Mouse (Mus musculus) MEL (cell line): ENCODE measurements at regions not wholly inside any gene's neighbourhood (a gene's known extent, or its start where the extent isn't known, plus 50 kb on each side); places are given as distances from the start of the nearest gene placed in this dataset.

Experiments used
- DNase-seq: peaks from one replicate; pipeline ENCODE4 v3.0.0; 2011; ENCODE audit warnings: low read depth, low spot score
- H3K27ac ChIP-seq: 2 replicates; pipeline ENCODE4 v1.5.1; 2012; ENCODE audit warnings: low read depth, mild to moderate bottlenecking, control low read depth, low read length, moderate library complexity; ENCODE audit not compliant: control insufficient read depth
- H3K27me3 ChIP-seq, 2 experiments: fragments of 150-350 bp in 1 of 2; sonication (generic) in 1 of 2; 2 replicates each; pipeline ENCODE4 v1.6.1; 2012; ENCODE audit warnings: low read length in 2 of 2, mild to moderate bottlenecking in 2 of 2, improper control_type of control experiment in 1 of 2, moderate library complexity in 1 of 2; ENCODE audit not compliant: insufficient read depth in 2 of 2, control insufficient read depth in 1 of 2
- H3K36me3 ChIP-seq, 2 experiments: 2 replicates each; pipeline ENCODE4 v1.6.1; 2012 to 2014; ENCODE audit warnings: low read length in 2 of 2, improper control_type of control experiment in 1 of 2, inconsistent platforms in 1 of 2, mild to moderate bottlenecking in 1 of 2; ENCODE audit not compliant: insufficient read depth in 2 of 2, control insufficient read depth in 1 of 2
- H3K4me1 ChIP-seq, 2 experiments: fragments of 150-350 bp in 1 of 2; sonication (generic) in 1 of 2; 2 replicates each; pipeline ENCODE4 v1.6.1; 2012; ENCODE audit warnings: low read length in 2 of 2, improper control_type of control experiment in 1 of 2, mild to moderate bottlenecking in 1 of 2; ENCODE audit not compliant: insufficient read depth in 2 of 2, control insufficient read depth in 1 of 2
- H3K4me3 ChIP-seq, 2 experiments: fragments of 150-350 bp in 1 of 2; sonication (generic) in 1 of 2; 2 replicates each; pipeline ENCODE4 v1.5.1; 2012; ENCODE audit warnings: low read depth in 2 of 2, low read length in 2 of 2, mild to moderate bottlenecking in 2 of 2, moderate library complexity in 2 of 2, control low read depth in 1 of 2, improper control_type of control experiment in 1 of 2; ENCODE audit not compliant: control insufficient read depth in 1 of 2, insufficient read depth in 1 of 2
- H3K79me2 ChIP-seq: 2 replicates; pipeline ENCODE4 v1.6.1; 2012; ENCODE audit warnings: mild to moderate bottlenecking, low read length, moderate library complexity; ENCODE audit not compliant: control insufficient read depth, poor library complexity, insufficient read depth
- H3K9ac ChIP-seq: 2 replicates; pipeline ENCODE4 v1.6.1; 2012; ENCODE audit warnings: low read depth, mild to moderate bottlenecking, control low read depth, low read length, moderate library complexity; ENCODE audit not compliant: control insufficient read depth, poor library complexity, severe bottlenecking
- H3K9me3 ChIP-seq: fragments of 150-350 bp; sonication (generic); replicated peaks from 2 replicates; pipeline ENCODE4 v1.6.1; 2012; ENCODE audit warnings: mild to moderate bottlenecking, low read length, improper control_type of control experiment, moderate library complexity; ENCODE audit not compliant: insufficient read depth
- EP300 ChIP-seq, 2 experiments: IDR thresholded peaks; 2 replicates each; pipeline ENCODE4 v1.6.1; 2011; ENCODE audit warnings: improper control_type of control experiment in 2 of 2, low read length in 2 of 2, low read depth in 1 of 2, mild to moderate bottlenecking in 1 of 2
- ETS1 ChIP-seq: IDR thresholded peaks from 2 replicates; pipeline ENCODE4 v1.6.1; 2012; ENCODE audit warnings: low read depth, mild to moderate bottlenecking, inconsistent platforms, low read length, improper control_type of control experiment, moderate library complexity
- GATA1 ChIP-seq: IDR thresholded peaks from 2 replicates; pipeline ENCODE4 v1.6.1; 2011; ENCODE audit warnings: low read depth, low read length, improper control_type of control experiment
- JUND ChIP-seq: IDR thresholded peaks from 2 replicates; pipeline ENCODE4 v1.6.1; 2011; ENCODE audit warnings: low read depth, mild to moderate bottlenecking, improper control_type of control experiment, low read length
- MAFK ChIP-seq: IDR thresholded peaks from 2 replicates; pipeline ENCODE4 v1.6.1; 2011; ENCODE audit warnings: low read depth, mild to moderate bottlenecking, low read length, improper control_type of control experiment, borderline replicate concordance
- MAX ChIP-seq: IDR thresholded peaks from 2 replicates; pipeline ENCODE4 v1.6.1; 2011; ENCODE audit warnings: low read length, improper control_type of control experiment
- MAZ ChIP-seq: IDR thresholded peaks from 2 replicates; pipeline ENCODE4 v1.6.1; 2012; ENCODE audit warnings: low read depth, mild to moderate bottlenecking, inconsistent platforms, low read length, improper control_type of control experiment
- POLR2AphosphoS2 ChIP-seq: IDR thresholded peaks from 2 replicates; pipeline ENCODE4 v1.6.1; 2011; ENCODE audit warnings: low read length, improper control_type of control experiment
- RCOR1 ChIP-seq: IDR thresholded peaks from 2 replicates; pipeline ENCODE4 v1.6.1; 2012; ENCODE audit warnings: low read depth, mild to moderate bottlenecking, inconsistent platforms, low read length, improper control_type of control experiment
- TAL1 ChIP-seq: IDR thresholded peaks from 2 replicates; pipeline ENCODE4 v1.6.1; 2012; ENCODE audit warnings: mild to moderate bottlenecking, inconsistent platforms, low read length, moderate library complexity, mixed read lengths
- TCF12 ChIP-seq: IDR thresholded peaks from 2 replicates; pipeline ENCODE4 v1.6.1; 2014; ENCODE audit warnings: low read depth, mild to moderate bottlenecking, inconsistent platforms, low read length, improper control_type of control experiment, moderate library complexity
- UBTF ChIP-seq: IDR thresholded peaks from 2 replicates; pipeline ENCODE4 v1.6.1; 2012; ENCODE audit warnings: low read depth, mild to moderate bottlenecking, inconsistent platforms, low read length, improper control_type of control experiment, moderate library complexity, borderline replicate concordance; ENCODE audit not compliant: insufficient read depth
- USF2 ChIP-seq, 2 experiments: IDR thresholded peaks; 2 replicates each; pipeline ENCODE4 v1.6.1; 2011 to 2012; ENCODE audit warnings: improper control_type of control experiment in 2 of 2, low read length in 2 of 2, borderline replicate concordance in 1 of 2, inconsistent platforms in 1 of 2, low read depth in 1 of 2, mild to moderate bottlenecking in 1 of 2; ENCODE audit not compliant: insufficient read depth in 1 of 2
- ZNF384 ChIP-seq: IDR thresholded peaks from 2 replicates; pipeline ENCODE4 v1.6.1; 2012; ENCODE audit warnings: low read depth, mild to moderate bottlenecking, inconsistent platforms, low read length, improper control_type of control experiment

DNA sequence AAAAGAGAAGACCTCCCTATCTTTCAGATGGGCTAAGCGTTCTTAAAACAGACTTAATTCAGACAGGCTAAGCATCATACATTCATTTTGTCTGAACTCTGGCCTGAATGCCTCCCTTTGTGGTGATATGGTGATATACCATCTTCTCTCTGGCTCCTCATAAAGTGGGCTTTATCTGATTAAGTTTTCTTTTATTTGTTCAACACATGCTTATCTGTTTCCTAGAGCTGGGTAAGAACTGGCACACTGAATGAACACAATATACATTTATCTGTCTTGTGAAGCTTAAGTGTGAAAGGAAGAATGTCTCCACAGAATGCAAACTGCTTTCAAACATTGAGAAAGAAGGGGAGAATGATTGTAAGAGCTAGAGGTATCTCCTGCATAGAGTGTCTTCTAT, 160.7 kb upstream of the P2ry1 start:
- Histone ChIP-seq H3K4me3 (no peak overlapping the region), H3K27me3 (no peaks in the 10 kb centered on the region), H3K9me3 (no peaks in the 10 kb centered on the region), H3K79me2 (no peaks in the 10 kb centered on the region), H3K4me1 (peaks cover 10 to 13% of the 10 kb centered on the region in 2 experiments), H3K9ac (no peak overlapping the region), H3K36me3 (peaks cover 0 to 26% of the 10 kb centered on the region in 2 experiments; a peak in 2 of 4 replicates), H3K27ac (no peak overlapping the region)
- DNase-seq, result peak; percentile 29
- TF ChIP-seq USF2 (IDR thresholded peaks at IDR 0.05; ENCODE audit: borderline replicate concordance in 1 of 2, insufficient read depth in 1 of 2, low read depth in 1 of 2, low read length in 2 of 2) (no peak), JUND (no peak), EP300 (IDR thresholded peaks at IDR 0.05; ENCODE audit: low read depth in 1 of 2, low read length in 2 of 2) (peak; percentile 53 to 59; a peak in 3 of 4 replicates), TCF12 (peak; percentile 36; the same call in 1 of the 2 replicates), GATA1 (peak; percentile 58; the same call in 1 of the 2 replicates)

DNA sequence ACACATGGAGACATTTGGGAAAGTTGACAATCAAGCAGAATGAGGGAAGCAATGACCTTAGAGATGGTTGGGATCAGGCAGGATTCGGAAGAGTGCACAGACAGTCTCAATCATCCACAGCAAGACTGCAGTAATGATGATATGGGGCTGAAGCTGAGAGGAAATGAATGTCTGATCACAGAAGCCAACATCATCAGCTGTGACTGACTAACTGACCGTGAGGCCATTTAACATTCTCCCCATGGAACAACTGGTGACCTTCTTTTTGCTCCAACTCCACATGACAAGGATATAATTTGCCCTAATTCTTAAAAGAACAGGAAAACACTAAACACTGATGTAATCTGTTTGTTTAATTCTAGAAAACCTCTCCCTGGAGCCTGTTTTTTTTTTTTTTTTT, 157.3 kb upstream of the P2ry1 start:
- H3K36me3 ChIP-seq, result peaks cover 0 to 43% of the 10 kb centered on the region in 2 experiments; a peak in 2 of 4 replicates
- no peak overlapping the region for H3K27ac ChIP-seq
- H3K27me3 ChIP-seq, result no peaks in the 10 kb centered on the region
- H3K4me3 ChIP-seq, result no peak overlapping the region
- no peaks in the 10 kb centered on the region for H3K9me3 ChIP-seq
- DNase-seq, result no peak
- peaks cover 13 to 20% of the 10 kb centered on the region in 2 experiments for H3K4me1 ChIP-seq
- no peaks in the 10 kb centered on the region for H3K79me2 ChIP-seq
- no peak overlapping the region for H3K9ac ChIP-seq
- TF ChIP-seq ZNF384 (0 out of 2 replicates have a peak, but pooled peaks have one; percentile 17), MAZ (no peak), POLR2AphosphoS2 (no peak)

DNA sequence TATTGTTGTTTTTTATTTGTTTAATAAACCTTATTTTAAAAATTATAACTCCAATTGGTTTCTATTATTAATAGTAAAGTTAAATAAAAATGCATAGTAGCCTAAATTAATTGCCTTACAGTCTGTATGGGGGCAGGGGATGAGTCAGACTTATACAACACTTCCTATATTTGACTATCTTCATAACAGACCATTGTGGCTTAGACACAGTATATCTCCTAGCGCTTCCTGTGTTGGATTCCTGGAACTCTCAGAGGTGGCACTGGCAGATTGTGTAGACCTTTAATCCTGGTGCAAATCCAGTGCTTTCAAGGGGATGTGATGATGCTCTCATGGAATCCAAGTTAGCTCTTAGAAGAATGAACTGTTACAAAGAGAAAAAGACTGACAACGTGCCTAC, 154.2 kb upstream of the P2ry1 start:
- Histone ChIP-seq H3K4me1 (peaks cover 7 to 17% of the 10 kb centered on the region in 2 experiments), H3K9me3 (no peaks in the 10 kb centered on the region), H3K4me3 (no peak overlapping the region), H3K79me2 (no peaks in the 10 kb centered on the region), H3K36me3 (peaks cover 0 to 31% of the 10 kb centered on the region in 2 experiments; a peak in 2 of 4 replicates), H3K27ac (peak overlapping the region; percentile 49; the same call in 1 of the 2 replicates), H3K27me3 (no peaks in the 10 kb centered on the region), H3K9ac (no peak overlapping the region)
- TF ChIP-seq RCOR1 (peak; percentile 77), USF2 (IDR thresholded peaks at IDR 0.05; ENCODE audit: borderline replicate concordance in 1 of 2, insufficient read depth in 1 of 2, low read depth in 1 of 2, low read length in 2 of 2) (no peak), UBTF (no peak), EP300 (IDR thresholded peaks at IDR 0.05; ENCODE audit: low read depth in 1 of 2, low read length in 2 of 2) (peak; percentile 90 to 92), JUND (peak; percentile 75; the same call in 1 of the 2 replicates), MAFK (no peak), ETS1 (peak; percentile 72), GATA1 (peak; percentile 73), MAX (no peak), TAL1 (peak; percentile 84)
- DNase-seq, result peak; percentile 80
